Mouse (Mus musculus) lung, adult 2 months (tissue): ENCODE data around the gene Capn10. TPM values are rescaled to one million over a fixed set of nuclear protein-coding genes. Genes with fewer than 3 reads are reported as not detected.

ENCODE experiments used
- DNase-seq: peaks from one replicate; pipeline ENCODE4 v3.0.0; 2022
- H3K4me1 ChIP-seq: fragments of 200-500 bp; 2 replicates; pipeline ENCODE4 v1.6.1; 2011; ENCODE audit warnings: low read length; ENCODE audit not compliant: control insufficient read depth, insufficient read depth
- H3K4me3 ChIP-seq: fragments of 200-500 bp; replicated peaks from 2 replicates; pipeline ENCODE3; 2011; ENCODE audit warnings: low read depth, mild to moderate bottlenecking, control low read depth, low read length; ENCODE audit errors: extremely low read depth
- CTCF ChIP-seq: fragments of 200-500 bp; IDR thresholded peaks from 2 replicates; pipeline ENCODE4 v1.5.1; 2011; ENCODE audit warnings: mild to moderate bottlenecking, low read length, control low read depth; ENCODE audit not compliant: insufficient read depth
- POLR2A ChIP-seq: fragments of 200-500 bp; IDR thresholded peaks from 2 replicates; pipeline ENCODE4 v1.6.1; 2011; ENCODE audit warnings: low read depth, mild to moderate bottlenecking, control low read depth, low read length, borderline replicate concordance; ENCODE audit errors: extremely low read depth
- WGBS: fragments of 180-500 bp; shearing (Covaris S2); methylation state at CpG from one replicate; pipeline ENCODE4 v1.1.7; 2018; 5-methylcytosine and 5-hydroxymethylcytosine counted together
- polyA plus RNA-seq: library from polyadenylated mRNA; depleted of rRNA; stranded (reverse); fragments of >200 nt; gene quantifications from 2 replicates; pipeline ENCODE4 v1.2.3, GENCODE M21; 2012; rRNA removed

Gene Capn10
- polyA plus RNA-seq: 26.8 and 27.3 TPM in 2 replicates

DNA sequence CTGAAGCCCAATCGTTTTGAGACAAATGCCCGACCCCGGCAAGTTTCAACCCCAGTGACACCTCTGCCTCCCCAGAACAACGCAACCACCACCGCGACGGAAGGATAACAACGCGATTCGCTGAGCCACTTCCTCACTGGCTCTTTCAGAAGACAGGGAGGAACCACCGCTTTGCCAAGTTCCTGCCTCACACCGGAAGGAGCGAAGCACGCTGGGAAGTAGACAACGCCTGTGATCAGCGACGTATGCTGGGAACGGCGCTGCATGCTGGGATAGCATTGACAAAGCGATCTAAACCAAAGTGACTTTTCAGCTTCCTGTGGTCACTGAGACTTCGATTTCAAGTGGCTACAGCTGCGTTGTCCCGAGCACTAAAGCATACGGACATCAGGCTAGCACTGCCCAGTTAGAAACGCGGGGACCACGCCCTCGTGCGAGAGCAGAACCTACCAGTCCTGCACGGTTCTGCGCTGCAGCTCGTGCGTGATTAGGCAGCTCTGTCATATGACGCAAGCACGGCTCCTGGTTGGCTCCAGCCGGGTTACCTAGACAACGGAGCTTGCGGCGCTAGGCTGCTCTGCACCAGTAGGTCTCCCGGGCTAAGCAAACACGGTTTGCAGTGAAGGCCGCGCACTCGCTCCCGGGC is at the start of gene Capn10:
Capn10 (plus strand) TSS at position 195 of the 646 bp plus-strand sequence.
- WGBS: under 1% methylated on average over 45 of the region's 45 CpGs
- Histone ChIP-seq H3K4me1 (peaks cover 9% of the 10 kb centered on the region), H3K4me3 (peak within 1 kb of the TSS; percentile 70)
- TF ChIP-seq CTCF (no peak), POLR2A (peak; percentile 87)
- DNase-seq: peak; percentile 95

DNA sequence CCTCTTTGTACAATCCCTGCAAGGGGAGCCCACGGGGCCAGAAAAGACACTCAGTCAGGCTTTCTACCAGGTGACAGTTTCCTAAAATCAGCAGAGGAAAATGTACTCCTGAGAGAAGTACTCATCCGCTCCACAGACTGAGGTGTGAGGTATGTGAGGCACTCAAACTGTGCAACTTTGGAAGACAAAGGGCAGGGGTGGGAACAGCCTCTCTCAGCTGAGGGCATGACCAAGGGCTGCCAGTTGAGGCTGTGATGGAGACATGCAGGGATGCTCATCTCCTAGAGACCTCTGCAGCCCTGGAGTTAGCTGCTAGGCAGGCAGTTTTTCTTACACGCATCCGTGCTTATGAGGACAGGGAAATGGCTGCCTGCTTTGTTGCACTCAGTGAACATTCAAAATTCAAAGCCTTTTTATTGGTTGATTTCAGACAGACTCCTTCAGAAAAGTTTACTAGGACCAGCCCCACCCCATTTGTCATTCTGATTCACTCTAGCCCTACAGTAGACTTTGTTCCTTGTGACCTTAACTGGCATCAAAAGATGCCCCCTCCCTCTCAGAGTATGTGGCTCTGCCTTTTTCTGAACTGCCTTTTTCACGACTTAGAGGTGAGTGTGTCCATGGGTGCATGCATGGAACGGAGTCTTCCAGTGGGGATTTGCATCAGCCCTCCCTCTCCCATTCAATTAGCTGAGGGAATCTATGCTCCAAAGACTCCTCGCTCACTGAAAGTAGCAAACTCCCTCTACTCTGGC is 45.1 kb upstream of the Capn10 start:
- no peak for DNase-seq
- 66% methylated on average over 7 of the region's 7 CpGs for WGBS
- no peak for TF ChIP-seq CTCF
- no peak for TF ChIP-seq POLR2A
- H3K4me1 ChIP-seq: no peaks in the 10 kb centered on the region
- no peak overlapping the region for H3K4me3 ChIP-seq

DNA sequence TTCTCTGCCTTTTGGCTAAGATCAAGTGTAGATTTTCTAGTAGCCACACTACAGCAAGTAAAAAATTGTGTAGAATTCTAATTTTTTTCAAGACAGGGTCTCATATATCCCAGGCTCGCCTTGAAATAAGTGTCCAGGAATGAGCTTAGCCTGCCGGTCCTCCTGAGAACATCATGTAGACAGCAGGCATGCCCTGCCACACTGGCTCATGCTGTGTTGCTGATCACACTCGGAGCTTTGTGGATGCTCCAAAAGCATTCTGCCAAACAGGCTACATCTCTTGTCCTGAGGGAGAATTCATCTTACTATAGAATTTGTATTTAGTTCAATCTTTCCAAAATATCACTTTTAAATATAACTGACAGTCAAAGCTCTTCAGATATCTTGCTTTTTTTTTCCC is 41.4 kb upstream of the Capn10 start:
- Histone ChIP-seq H3K4me1 (no peaks in the 10 kb centered on the region), H3K4me3 (no peak overlapping the region)
- 60% methylated on average over 3 of the region's 3 CpGs for WGBS
- DNase-seq: no peak
- TF ChIP-seq CTCF (no peak), POLR2A (no peak)

DNA sequence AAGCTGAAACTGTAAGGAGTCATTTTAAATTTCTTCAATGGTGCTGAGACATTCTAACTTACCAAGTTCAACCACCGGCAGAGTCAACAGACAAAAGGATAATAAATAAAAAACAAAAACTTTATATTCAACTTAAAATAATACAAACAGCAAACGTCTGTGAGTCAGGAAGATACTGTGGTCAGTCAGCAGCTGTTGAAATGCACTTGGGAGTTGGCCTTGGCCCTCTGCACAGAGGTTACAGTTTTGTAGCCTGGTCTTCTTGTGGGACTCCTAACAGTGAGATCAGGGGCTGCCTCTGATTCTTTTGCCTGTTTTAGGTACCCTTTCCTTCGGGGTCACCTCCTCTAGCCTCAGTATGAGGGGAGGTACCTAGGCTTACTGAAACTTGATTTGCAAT is 40.3 kb upstream of the Capn10 start:
- H3K4me3 ChIP-seq: no peak overlapping the region
- TF ChIP-seq POLR2A: no peak
- TF ChIP-seq CTCF: no peak
- WGBS: 59% methylated on average over 3 of the region's 3 CpGs
- no peaks in the 10 kb centered on the region for H3K4me1 ChIP-seq
- DNase-seq: no peak

DNA sequence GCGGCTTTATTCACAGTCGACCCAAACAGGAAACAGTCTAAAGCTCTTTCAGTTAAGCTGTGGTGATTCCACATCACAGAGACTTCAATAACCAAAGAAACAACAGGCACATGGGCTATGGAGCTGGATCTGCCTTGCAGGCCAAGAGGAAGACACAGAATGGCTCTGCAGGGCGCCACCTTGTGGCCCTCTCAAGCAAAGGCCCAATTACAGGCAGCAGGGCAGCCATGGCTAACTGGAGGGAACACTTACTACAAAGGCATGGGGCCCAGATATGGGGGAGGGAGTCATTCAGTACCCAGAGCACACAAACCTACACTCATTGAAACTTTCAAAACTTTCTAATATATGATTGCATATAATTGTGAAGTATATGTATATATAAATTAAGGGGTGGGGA is 39.1 kb upstream of the Capn10 start:
- 11% methylated on average over 3 of the region's 3 CpGs for WGBS
- DNase-seq: peak; percentile 50
- TF ChIP-seq POLR2A (no peak), CTCF (peak; percentile 85)
- H3K4me3 ChIP-seq: no peak overlapping the region
- H3K4me1 ChIP-seq: no peaks in the 10 kb centered on the region

DNA sequence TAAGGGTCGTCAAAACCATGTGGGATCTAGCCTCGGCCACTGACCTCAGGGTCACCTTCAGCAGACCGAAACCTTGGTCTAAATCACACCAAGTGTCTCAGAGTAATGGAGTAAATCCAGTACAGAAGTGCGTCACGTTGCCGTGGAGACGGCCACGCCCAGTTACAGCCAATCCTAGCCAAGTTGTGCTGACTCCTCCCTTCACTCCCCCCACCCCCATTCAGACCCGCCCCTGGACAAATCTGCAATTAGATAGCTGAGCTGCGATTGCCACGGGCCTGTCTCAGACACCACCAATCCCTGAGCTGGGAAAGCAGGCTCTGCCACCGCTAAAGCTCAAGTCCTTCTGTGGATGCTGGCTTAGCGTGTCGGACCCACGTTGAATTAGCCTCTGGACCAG is 31.4 kb upstream of the Capn10 start, which contains the start of gene Ankmy1:
Ankmy1 (minus strand) TSS at position 121 of the 400 bp plus-strand sequence.
- WGBS: 3% methylated on average over 15 of the region's 15 CpGs
- DNase-seq: peak; percentile 59
- TF ChIP-seq POLR2A (no peak), CTCF (no peak)
- Histone ChIP-seq H3K4me1 (peaks cover 9% of the 10 kb centered on the region; the same call in 1 of the 2 replicates), H3K4me3 (no peak within 1 kb of the TSS)

DNA sequence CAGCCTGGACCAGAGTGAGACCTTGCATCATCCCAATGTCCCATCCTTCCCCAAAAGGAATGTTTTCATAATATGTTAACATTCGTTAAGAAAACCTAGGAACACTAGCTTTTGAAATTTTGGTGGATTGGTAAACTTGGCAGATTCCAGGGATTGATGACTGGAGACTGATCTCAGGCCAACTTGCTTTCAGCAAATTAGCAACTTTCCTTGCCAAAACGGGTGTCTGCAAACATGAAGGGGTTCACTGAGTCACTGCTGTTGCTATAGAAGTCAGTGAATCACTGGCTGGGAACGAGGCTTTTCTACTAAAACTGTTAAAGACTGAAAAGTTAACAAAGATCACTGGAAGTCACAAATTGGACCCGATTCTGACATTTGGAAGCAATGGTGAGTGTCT is 30.5 kb upstream of the Capn10 start:
- Histone ChIP-seq H3K4me1 (peaks cover 10% of the 10 kb centered on the region; the same call in 1 of the 2 replicates), H3K4me3 (no peak overlapping the region)
- TF ChIP-seq POLR2A: no peak
- TF ChIP-seq CTCF: no peak
- WGBS: 60% methylated on average over 4 of the region's 4 CpGs
- DNase-seq: no peak

DNA sequence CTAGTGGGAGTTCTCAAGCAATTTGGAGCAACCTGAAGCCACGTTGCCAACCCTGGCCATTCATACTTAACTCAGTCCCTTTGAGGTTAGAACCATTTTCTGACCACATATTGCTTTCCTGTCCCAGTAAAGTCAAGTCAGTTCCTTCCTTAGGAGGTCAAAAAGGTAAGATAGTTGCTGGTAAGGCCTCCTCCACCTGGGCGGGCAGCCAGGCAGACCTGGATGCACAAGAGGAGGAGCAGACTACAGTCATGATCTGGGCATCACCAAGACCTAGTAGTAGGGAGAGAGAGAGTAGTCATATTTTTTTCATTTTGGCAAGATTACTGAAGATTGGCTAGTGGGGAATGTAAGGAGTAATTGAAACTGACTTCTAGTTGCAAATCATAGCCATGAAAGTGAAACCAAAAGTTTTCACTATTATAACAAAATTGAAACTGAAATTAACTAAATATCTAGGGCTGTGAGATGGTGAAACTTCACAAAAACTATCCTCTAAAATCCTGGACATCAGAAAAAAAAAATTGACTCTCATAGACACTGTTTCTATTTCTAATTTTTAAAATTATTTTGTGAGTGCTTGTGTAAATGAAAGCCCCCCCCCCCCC is 28.4 kb upstream of the Capn10 start:
- no peak overlapping the region for H3K4me3 ChIP-seq
- TF ChIP-seq POLR2A: no peak
- no peak for TF ChIP-seq CTCF
- no peak for DNase-seq
- 90% methylated on average over 2 of the region's 2 CpGs for WGBS
- H3K4me1 ChIP-seq: peaks cover 17% of the 10 kb centered on the region

DNA sequence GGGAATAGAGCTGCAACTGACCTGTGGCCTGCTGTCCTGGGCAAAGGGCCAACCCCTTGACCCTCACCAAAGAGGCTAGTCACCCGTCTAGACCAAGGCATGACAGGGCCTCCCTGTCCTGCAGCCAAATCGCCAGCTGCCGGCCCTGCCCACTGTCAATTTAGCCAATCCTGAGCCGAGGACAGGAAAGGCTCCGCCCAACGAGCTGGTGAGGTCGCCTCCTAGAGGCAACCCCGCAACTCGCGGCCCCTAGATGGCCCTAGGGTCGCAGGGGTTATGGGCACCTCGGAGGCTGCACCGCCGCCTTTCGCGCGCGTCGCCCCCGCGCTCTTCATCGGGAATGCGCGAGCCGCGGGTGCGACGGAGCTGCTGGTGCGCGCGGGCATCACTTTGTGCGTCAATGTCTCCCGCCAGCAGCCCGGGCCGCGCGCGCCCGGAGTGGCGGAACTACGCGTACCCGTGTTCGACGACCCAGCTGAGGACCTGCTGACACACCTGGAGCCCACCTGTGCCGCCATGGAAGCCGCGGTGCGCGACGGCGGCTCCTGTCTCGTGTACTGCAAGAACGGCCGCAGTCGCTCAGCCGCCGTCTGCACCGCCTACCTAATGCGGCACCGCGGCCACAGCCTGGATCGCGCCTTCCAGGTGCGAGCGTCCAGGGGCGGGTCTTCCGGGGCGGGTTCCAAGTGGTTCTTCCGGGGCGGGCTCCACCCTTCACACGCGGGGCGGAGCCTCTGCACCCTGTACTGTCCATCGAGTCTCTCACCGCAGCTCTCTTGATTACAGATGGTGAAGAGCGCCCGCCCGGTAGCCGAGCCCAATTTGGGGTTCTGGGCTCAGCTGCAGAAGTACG is 27.2 kb upstream of the Capn10 start, which contains the start of gene Dusp28:
Dusp28 (plus strand) TSS at position 203 of the 853 bp plus-strand sequence.
- WGBS: under 1% methylated on average over 81 of the region's 81 CpGs
- peak; percentile 84 for DNase-seq
- peaks cover 21% of the 10 kb centered on the region for H3K4me1 ChIP-seq
- H3K4me3 ChIP-seq: peak within 1 kb of the TSS; percentile 73
- TF ChIP-seq CTCF: 0 out of 2 replicates have a peak, but pooled peaks have one; percentile 30
- TF ChIP-seq POLR2A: peak; percentile 59; the same call in 1 of the 2 replicates
